Mouse (Mus musculus) small intestine, adult 2 months (tissue): ENCODE data around the gene P2rx7. TPM values are rescaled to one million over a fixed set of nuclear protein-coding genes. Genes with fewer than 3 reads are reported as not detected.
"Not testable (repeated sequence)": the region's sequence is repeated elsewhere in the genome, so short reads cannot be mapped to it uniquely, and the experiment has no call there.

Experiments used
- H3K27ac ChIP-seq: fragments of 200-500 bp; 2 replicates; pipeline ENCODE4 v1.5.1; 2012; ENCODE audit warnings: low read depth, low read length, control low read depth, inconsistent platforms; ENCODE audit not compliant: insufficient read depth
- H3K27me3 ChIP-seq: fragments of 200-500 bp; 2 replicates; pipeline ENCODE4 v1.6.1; 2012; ENCODE audit warnings: mild to moderate bottlenecking, moderate library complexity, low read length, inconsistent platforms; ENCODE audit not compliant: control insufficient read depth, insufficient read depth
- H3K36me3 ChIP-seq: fragments of 200-500 bp; 2 replicates; pipeline ENCODE4 v1.6.1; 2012; ENCODE audit warnings: mild to moderate bottlenecking, low read length, control low read depth, inconsistent platforms; ENCODE audit not compliant: control insufficient read depth, insufficient read depth
- H3K4me1 ChIP-seq: fragments of 200-500 bp; 2 replicates; pipeline ENCODE4 v1.6.1; 2012; ENCODE audit warnings: low read length, inconsistent platforms, mixed read lengths; ENCODE audit not compliant: control insufficient read depth, insufficient read depth, insufficient read length
- H3K4me3 ChIP-seq: fragments of 200-500 bp; 2 replicates; pipeline ENCODE4 v1.5.1; 2012; ENCODE audit warnings: low read depth, mild to moderate bottlenecking, control low read depth, inconsistent platforms, low read length, moderate library complexity
- CTCF ChIP-seq: fragments of 200-500 bp; IDR thresholded peaks from 2 replicates; pipeline ENCODE4 v1.5.1; 2012; ENCODE audit warnings: low read depth, mild to moderate bottlenecking, control low read depth, inconsistent platforms, low read length, moderate library complexity, mixed read lengths; ENCODE audit not compliant: insufficient replicate concordance, insufficient read length; ENCODE audit errors: extremely low read depth
- POLR2A ChIP-seq: fragments of 200-500 bp; IDR thresholded peaks from 2 replicates; pipeline ENCODE4 v1.6.1; 2012; ENCODE audit warnings: low read depth, mild to moderate bottlenecking, control low read depth, inconsistent platforms, low read length, moderate library complexity
- WGBS: fragments of 180-500 bp; shearing (Covaris S2); methylation state at CpG from one replicate; pipeline ENCODE4 v1.1.7; 2018; 5-methylcytosine and 5-hydroxymethylcytosine counted together
- polyA plus RNA-seq: library from polyadenylated mRNA; depleted of rRNA; stranded (reverse); fragments of >200 nt; gene quantifications from 2 replicates; pipeline ENCODE4 v1.2.3, GENCODE M21; 2012

P2rx7 gene
- polyA plus RNA-seq, 1 experiment, result 24.3 TPM

- Histone ChIP-seq H3K27me3 (no peaks in the 10 kb centered on the region), H3K27ac (no peak overlapping the region), H3K36me3 (no peaks in the 10 kb centered on the region), H3K4me3 (no peak overlapping the region), H3K4me1 (peaks cover 7% of the 10 kb centered on the region)
- TF ChIP-seq CTCF (no peak), POLR2A (no peak)
- WGBS, result 59% methylated on average over 6 of the region's 6 CpGs
Observed at GRCm38 (mm10) chr5:122645290-122645689, 1.6 kb downstream of the P2rx7 start.

- Histone ChIP-seq H3K4me3 (no peak overlapping the region), H3K27ac (no peak overlapping the region), H3K27me3 (no peaks in the 10 kb centered on the region), H3K36me3 (no peaks in the 10 kb centered on the region), H3K4me1 (peaks cover 7% of the 10 kb centered on the region)
- 75% methylated on average over 11 of the region's 11 CpGs for WGBS
- TF ChIP-seq POLR2A (no peak), CTCF (no peak)
Observed at GRCm38 (mm10) chr5:122646050-122646449, 2.3 kb downstream of the P2rx7 start.

GRCm38 (mm10) chr5:122647256-122647924 is 3.7 kb downstream of the P2rx7 start:
- no peak overlapping the region for H3K4me3 ChIP-seq
- no peak for TF ChIP-seq POLR2A
- no peaks in the 10 kb centered on the region for H3K27me3 ChIP-seq
- H3K27ac ChIP-seq, result peak overlapping the region; percentile 26
- 72% methylated on average over 9 of the region's 9 CpGs for WGBS
- H3K36me3 ChIP-seq, result no peaks in the 10 kb centered on the region
- peaks cover 7% of the 10 kb centered on the region for H3K4me1 ChIP-seq

GRCm38 (mm10) chr5:122647952-122648374 is 4.3 kb downstream of the P2rx7 start:
- H3K4me1 ChIP-seq, H3K36me3 ChIP-seq, H3K27me3 ChIP-seq, H3K27ac ChIP-seq, H3K4me3 ChIP-seq: not testable (repeated sequence)
- WGBS, result 89% methylated on average over 14 of the region's 14 CpGs

- no peak overlapping the region for H3K4me3 ChIP-seq
- H3K27ac ChIP-seq, result no peak overlapping the region
- H3K36me3 ChIP-seq, result no peaks in the 10 kb centered on the region
- H3K27me3 ChIP-seq, result no peaks in the 10 kb centered on the region
- H3K4me1 ChIP-seq, result peaks cover 2% of the 10 kb centered on the region
- TF ChIP-seq CTCF, result no peak
- no peak for TF ChIP-seq POLR2A
- WGBS, result 70% methylated on average over 8 of the region's 8 CpGs
Observed at GRCm38 (mm10) chr5:122649264-122649663, 5.6 kb downstream of the P2rx7 start.

- H3K27me3 ChIP-seq, result no peaks in the 10 kb centered on the region
- 70% methylated on average over 8 of the region's 8 CpGs for WGBS
- peak overlapping the region; percentile 29; the same call in 1 of the 2 replicates for H3K27ac ChIP-seq
- H3K4me1 ChIP-seq, result peaks cover 1% of the 10 kb centered on the region
- no peaks in the 10 kb centered on the region for H3K36me3 ChIP-seq
- peak overlapping the region; percentile 39 for H3K4me3 ChIP-seq
- TF ChIP-seq CTCF (no peak), POLR2A (no peak)
Observed at GRCm38 (mm10) chr5:122650100-122650499, 6.4 kb downstream of the P2rx7 start.

- Histone ChIP-seq H3K4me3 (0 out of 2 replicates have a peak overlapping the region, but pooled peaks have one; percentile 7), H3K27ac (no peak overlapping the region), H3K27me3 (no peaks in the 10 kb centered on the region), H3K36me3 (no peaks in the 10 kb centered on the region), H3K4me1 (peaks cover 1% of the 10 kb centered on the region; the same call in 1 of the 2 replicates)
- 30% methylated on average over 7 of the region's 7 CpGs for WGBS
- TF ChIP-seq POLR2A, result no peak
- TF ChIP-seq CTCF, result no peak
Observed at GRCm38 (mm10) chr5:122652506-122652905, 8.8 kb downstream of the P2rx7 start.

- H3K27ac ChIP-seq, result peak overlapping the region; percentile 61
- H3K27me3 ChIP-seq, result no peaks in the 10 kb centered on the region
- H3K4me1 ChIP-seq, result peaks cover 1% of the 10 kb centered on the region; the same call in 1 of the 2 replicates
- H3K4me3 ChIP-seq, result peak overlapping the region; percentile 30
- 74% methylated on average over 10 of the region's 10 CpGs for WGBS
- no peak for TF ChIP-seq POLR2A
- TF ChIP-seq CTCF, result no peak
- no peaks in the 10 kb centered on the region for H3K36me3 ChIP-seq
Observed at GRCm38 (mm10) chr5:122653112-122653445, 9.4 kb downstream of the P2rx7 start.
